Mouse (Mus musculus): ENCODE results near the gene Mcm8. TPM values are rescaled to one million over a fixed set of nuclear protein-coding genes. Genes with fewer than 3 reads are reported as not detected.
A peak's percentile ranks its signal among the peaks of the same experiment; 100 is the strongest.

Mcm8 gene
- polyA plus RNA-seq, 1 experiment from 2014 or later: 8.3 TPM

DNA sequence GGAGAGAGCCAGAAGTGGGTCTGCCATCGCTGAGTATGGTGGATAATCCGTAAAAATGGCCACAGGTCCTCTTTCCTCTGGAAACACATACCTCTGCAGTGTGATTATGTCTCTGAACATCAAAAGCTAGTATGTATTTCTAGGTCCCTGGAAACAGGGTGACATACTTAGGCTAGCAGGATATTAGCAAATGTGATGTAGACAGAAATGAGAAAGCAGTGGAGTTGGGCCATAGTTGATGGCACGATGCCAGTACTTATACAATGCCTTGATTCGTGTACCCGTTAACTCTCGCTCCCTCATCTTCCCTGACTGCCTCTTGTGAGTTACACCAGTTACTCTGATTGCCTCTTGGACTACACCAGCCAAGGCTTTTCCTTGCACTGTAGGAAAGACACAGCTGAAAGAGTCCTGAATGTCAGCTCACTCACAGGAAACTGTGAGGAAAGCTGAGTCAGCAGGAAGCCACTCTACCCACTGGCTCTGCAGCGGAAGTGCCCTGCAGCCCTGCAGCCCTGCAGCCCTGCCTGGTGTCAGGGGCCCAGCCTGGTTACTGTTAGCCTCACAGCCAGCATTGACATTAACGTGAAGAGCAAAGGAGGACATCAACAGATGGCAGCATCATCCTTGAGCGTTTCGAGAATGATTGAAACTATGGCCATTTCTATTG is 57.9 kb downstream of the Mcm8 start:
- no peaks in the 10 kb centered on the region for H3K9me3 ChIP-seq (replicated peaks)
- H3K4me2 ChIP-seq: no peak overlapping the region
- H3K27ac ChIP-seq: no peak overlapping the region
- no peak overlapping the region for H3K9ac ChIP-seq
- no peak overlapping the region for H3K4me3 ChIP-seq
- WGBS: 72% methylated on average over 10 of the region's 10 CpGs
- peaks cover 22% of the 10 kb centered on the region for H3K27me3 ChIP-seq
- no peaks in the 10 kb centered on the region; the same call in 1 of the 2 replicates for H3K36me3 ChIP-seq
- no peak for ATAC-seq (replicated peaks; ENCODE audit: insufficient number of reproducible peaks, insufficient read depth, low FRiP score, low read depth)
- peaks cover under 1% of the 10 kb centered on the region; the same call in 1 of the 2 replicates for H3K4me1 ChIP-seq (replicated peaks)

- H3K27me3 ChIP-seq: peaks cover 53% of the 10 kb centered on the region
- H3K9ac ChIP-seq: no peak overlapping the region
- no peaks in the 10 kb centered on the region for H3K9me3 ChIP-seq (replicated peaks)
- H3K36me3 ChIP-seq: no peaks in the 10 kb centered on the region
- H3K4me3 ChIP-seq: no peak overlapping the region
- ATAC-seq (replicated peaks; ENCODE audit: insufficient number of reproducible peaks, insufficient read depth, low FRiP score, low read depth): no peak
- WGBS: 54% methylated on average over 1 of the region's 1 CpGs
- peaks cover 14% of the 10 kb centered on the region for H3K4me1 ChIP-seq (replicated peaks)
- no peak overlapping the region for H3K4me2 ChIP-seq
- H3K27ac ChIP-seq: no peak overlapping the region
These were observed 61.0 kb downstream of the Mcm8 start for GRCm38 (mm10) chr2:132876991-132877390.

GRCm38 (mm10) chr2:132879261-132880044 is 63.5 kb downstream of the Mcm8 start:
- H3K27ac ChIP-seq: no peak overlapping the region
- H3K9ac ChIP-seq: peak overlapping the region; percentile 44
- H3K9me3 ChIP-seq (replicated peaks): no peaks in the 10 kb centered on the region
- H3K27me3 ChIP-seq: peaks cover 54% of the 10 kb centered on the region
- H3K36me3 ChIP-seq: no peaks in the 10 kb centered on the region
- peak overlapping the region; percentile 54 for H3K4me3 ChIP-seq
- peak overlapping the region; percentile 90 for H3K4me2 ChIP-seq
- H3K4me1 ChIP-seq (replicated peaks): peaks cover 14% of the 10 kb centered on the region
- under 1% methylated on average over 58 of the region's 58 CpGs for WGBS
- peak; percentile 20; the same call in 1 of the 2 replicates for ATAC-seq (replicated peaks; ENCODE audit: insufficient number of reproducible peaks, insufficient read depth, low FRiP score, low read depth)

GRCm38 (mm10) chr2:132880844-132881645 is 65.1 kb downstream of the Mcm8 start, which contains the start of gene Lrrn4:
Lrrn4 (minus strand) TSS chr2:132880891.
- peak; percentile 8; the same call in 1 of the 2 replicates for ATAC-seq (replicated peaks; ENCODE audit: insufficient number of reproducible peaks, insufficient read depth, low FRiP score, low read depth)
- WGBS: 16% methylated on average over 12 of the region's 12 CpGs

GRCm38 (mm10) chr2:132884303-132884967 is 68.5 kb downstream of the Mcm8 start:
- Histone ChIP-seq H3K9ac (no peak overlapping the region), H3K9me3 (replicated peaks) (no peaks in the 10 kb centered on the region), H3K36me3 (no peaks in the 10 kb centered on the region), H3K4me1 (replicated peaks) (peaks cover 7% of the 10 kb centered on the region), H3K4me3 (no peak overlapping the region), H3K27ac (no peak overlapping the region), H3K4me2 (no peak overlapping the region), H3K27me3 (peaks cover 26% of the 10 kb centered on the region)
- no peak for ATAC-seq (replicated peaks; ENCODE audit: insufficient number of reproducible peaks, insufficient read depth, low FRiP score, low read depth)
- 43% methylated on average over 8 of the region's 8 CpGs for WGBS

More at GRCm38 (mm10) chr2:132880844-132881645, 65.1 kb downstream of the Mcm8 start, which contains the start of gene Lrrn4:
- H3K27ac ChIP-seq: no peak within 1 kb of the TSS
- H3K9me3 ChIP-seq (replicated peaks): no peaks in the 10 kb centered on the region
- H3K4me1 ChIP-seq (replicated peaks): peaks cover 14% of the 10 kb centered on the region
- peak within 1 kb of the TSS; percentile 44 for H3K9ac ChIP-seq
- peak within 1 kb of the TSS; percentile 90 for H3K4me2 ChIP-seq
- H3K27me3 ChIP-seq: peaks cover 54% of the 10 kb centered on the region
- H3K4me3 ChIP-seq: peak within 1 kb of the TSS; percentile 54
- no peaks in the 10 kb centered on the region for H3K36me3 ChIP-seq

DNA sequence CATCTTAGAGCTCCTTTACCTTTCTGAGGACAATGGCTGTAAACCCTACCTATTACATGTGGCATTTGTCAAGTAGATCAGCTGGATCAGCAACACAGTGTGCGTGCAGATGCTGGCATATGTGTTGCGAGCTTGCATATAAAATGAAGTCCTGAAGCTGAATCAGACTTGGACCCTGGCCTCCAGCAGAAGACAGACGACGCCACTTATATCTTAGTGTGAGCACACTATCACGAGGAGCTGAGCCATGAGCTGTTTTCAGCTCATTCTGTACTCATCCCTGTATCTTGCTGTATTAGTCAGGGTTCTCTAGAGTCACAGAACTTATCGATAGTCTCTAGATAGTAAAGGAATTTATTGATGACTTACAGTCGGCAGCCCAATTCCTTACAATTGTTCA is 69.4 kb downstream of the Mcm8 start:
- no peak overlapping the region for H3K27ac ChIP-seq
- H3K9me3 ChIP-seq (replicated peaks): no peaks in the 10 kb centered on the region
- H3K4me1 ChIP-seq (replicated peaks): no peaks in the 10 kb centered on the region; the same call in none of the 2 replicates
- H3K27me3 ChIP-seq: peaks cover 18% of the 10 kb centered on the region
- no peak overlapping the region for H3K9ac ChIP-seq
- H3K4me3 ChIP-seq: no peak overlapping the region
- WGBS: 68% methylated on average over 7 of the region's 7 CpGs
- H3K36me3 ChIP-seq: no peaks in the 10 kb centered on the region
- no peak overlapping the region for H3K4me2 ChIP-seq
- no peak for ATAC-seq (replicated peaks; ENCODE audit: insufficient number of reproducible peaks, insufficient read depth, low FRiP score, low read depth)

Other genes with a start within 250 kb of the Mcm8 start
- gene Gpcpd1, start 228.4 kb upstream of the Mcm8 start, polyA plus RNA-seq (2015; fragmentation: Nextera tagmentation; extraction: Ambion mirVana): 28.4 and 36.0 TPM in 2 replicates
- 11.5 and 15.0 TPM in 2 replicates for gene Shld1, start 129.2 kb upstream of the Mcm8 start, polyA plus RNA-seq (2015; fragmentation: Nextera tagmentation; extraction: Ambion mirVana)
- gene Chgb, start 34.9 kb upstream of the Mcm8 start, polyA plus RNA-seq (2015; fragmentation: Nextera tagmentation; extraction: Ambion mirVana): 0.40 and 4.9 TPM in 2 replicates
- gene Trmt6, start 86 bp upstream of the Mcm8 start, polyA plus RNA-seq (2015; fragmentation: Nextera tagmentation; extraction: Ambion mirVana): 16.7 and 19.3 TPM in 2 replicates
- 15.8 and 16.9 TPM in 2 replicates for gene Crls1, start 30.5 kb downstream of the Mcm8 start, polyA plus RNA-seq (2015; fragmentation: Nextera tagmentation; extraction: Ambion mirVana)
- gene Lrrn4, start 64.8 kb downstream of the Mcm8 start, polyA plus RNA-seq (2015; fragmentation: Nextera tagmentation; extraction: Ambion mirVana): 11.7 and 15.9 TPM in 2 replicates
- 0.30 and 4.1 TPM in 2 replicates for gene Fermt1, start 129.8 kb downstream of the Mcm8 start, polyA plus RNA-seq (2015; fragmentation: Nextera tagmentation; extraction: Ambion mirVana)

All from heart, embryonic 15.5 days (tissue).